Mouse (Mus musculus) E14TG2a.4 (cell line): ENCODE results near the gene Ociad2.

Experiments
- CTCF ChIP-seq: conservative IDR thresholded peaks from 2 replicates; pipeline ENCODE4 v1.5.1; 2014; ENCODE audit warnings: low read length
- NANOG ChIP-seq: IDR thresholded peaks from 2 replicates; pipeline ENCODE4 v1.6.1; 2014; ENCODE audit warnings: borderline replicate concordance, low read length, mixed read lengths

DNA sequence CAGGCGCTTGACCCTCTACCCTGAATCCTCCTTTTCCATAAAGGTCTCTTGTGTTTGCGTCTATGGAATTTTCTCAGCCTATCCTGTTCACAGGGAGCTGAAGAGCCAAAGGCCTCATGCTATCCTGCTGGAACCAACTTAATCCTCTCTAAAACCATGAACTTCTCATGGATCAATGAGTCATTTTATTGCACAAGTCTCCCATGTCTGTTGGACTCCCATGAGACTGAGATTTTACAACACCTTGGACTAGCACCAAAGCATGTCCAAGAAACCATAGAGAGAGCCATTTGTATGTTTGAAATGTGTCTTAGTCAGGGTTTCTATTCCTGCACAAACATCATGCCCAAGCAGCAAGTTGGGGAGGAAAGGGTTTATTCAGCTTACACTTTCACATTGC is 26.2 kb downstream of the Ociad2 start:
- TF ChIP-seq CTCF: no peak
- TF ChIP-seq NANOG: no peak
